Mouse (Mus musculus): ENCODE data around the gene Gm20509. TPM values are rescaled to one million over a fixed set of nuclear protein-coding genes. Genes with fewer than 3 reads are reported as not detected.
"Not testable (repeated sequence)": the region's sequence is repeated elsewhere in the genome, so short reads cannot be mapped to it uniquely, and the experiment has no call there.

Gm20509 gene
- not detected for total RNA-seq (2021)
- long read RNA-seq, experiment 1, result 0 reads
- long read RNA-seq, experiment 2, result 0 reads

- no peak for DNase-seq (ENCODE audit: low spot score in 2 of 2)
- intact Hi-C loops (cut with DNase I), result no loop called here
Observed at GRCm38 (mm10) chr9:73102181-73102580, at the start of gene Gm20509. Gm20509 (plus strand) TSS chr9:73102470.

- no peak for DNase-seq (ENCODE audit: low spot score in 2 of 2)
- intact Hi-C loops (cut with DNase I), result no loop called here
Observed at GRCm38 (mm10) chr9:73055441-73055911, 46.8 kb upstream of the Gm20509 start.

GRCm38 (mm10) chr9:73059224-73059623 is 43.0 kb upstream of the Gm20509 start:
- intact Hi-C loops (cut with DNase I), result no loop called here
- no peak for DNase-seq (ENCODE audit: low spot score in 2 of 2)

- intact Hi-C loops (cut with DNase I), result no loop called here
- DNase-seq (ENCODE audit: low spot score in 2 of 2), result no peak
Observed at GRCm38 (mm10) chr9:73063621-73064290, 38.5 kb upstream of the Gm20509 start.

- no peak for DNase-seq (ENCODE audit: low spot score in 2 of 2)
- intact Hi-C loops (cut with DNase I), result no loop called here
Observed at GRCm38 (mm10) chr9:73067086-73067485, 35.2 kb upstream of the Gm20509 start.

- DNase-seq (ENCODE audit: low spot score in 2 of 2), result peak; percentile 50 to 81
- intact Hi-C loops (cut with DNase I), result no loop called here
Observed at GRCm38 (mm10) chr9:73068230-73068679, 34.0 kb upstream of the Gm20509 start.

- DNase-seq (ENCODE audit: low spot score in 2 of 2), result no peak
- intact Hi-C loops (cut with DNase I), result no loop called here
Observed at GRCm38 (mm10) chr9:73068688-73069087, 33.6 kb upstream of the Gm20509 start.

- intact Hi-C loops (cut with DNase I), result no loop called here
- peak in 1 of 2 experiments; percentile 52 for DNase-seq (ENCODE audit: low spot score in 2 of 2)
Observed at GRCm38 (mm10) chr9:73070971-73071659, 31.2 kb upstream of the Gm20509 start.

- DNase-seq (ENCODE audit: low spot score in 2 of 2), result no peak
- intact Hi-C loops (cut with DNase I), result no loop called here
Observed at GRCm38 (mm10) chr9:73072426-73072825, 29.8 kb upstream of the Gm20509 start.

GRCm38 (mm10) chr9:73073169-73073568 is 29.1 kb upstream of the Gm20509 start:
- intact Hi-C loops (cut with DNase I), result no loop called here
- no peak for DNase-seq (ENCODE audit: low spot score in 2 of 2)

GRCm38 (mm10) chr9:73079349-73079748 is 22.9 kb upstream of the Gm20509 start:
- DNase-seq (ENCODE audit: low spot score in 2 of 2); intact Hi-C loops (cut with DNase I): not testable (repeated sequence)

GRCm38 (mm10) chr9:73079801-73080325 is 22.4 kb upstream of the Gm20509 start:
- intact Hi-C loops (cut with DNase I), result no loop called here

GRCm38 (mm10) chr9:73082291-73083000 is 19.8 kb upstream of the Gm20509 start:
- DNase-seq (ENCODE audit: low spot score in 2 of 2), result no peak
- intact Hi-C loops (cut with DNase I), result no loop called here

More at GRCm38 (mm10) chr9:73079801-73080325, 22.4 kb upstream of the Gm20509 start:
- no peak for DNase-seq (ENCODE audit: low spot score in 2 of 2)

- no peak for DNase-seq (ENCODE audit: low spot score in 2 of 2)
- intact Hi-C loops (cut with DNase I), result no loop called here
Observed at GRCm38 (mm10) chr9:73083956-73084355, 18.3 kb upstream of the Gm20509 start.

GRCm38 (mm10) chr9:73085845-73086244 is 16.4 kb upstream of the Gm20509 start:
- no peak for DNase-seq (ENCODE audit: low spot score in 2 of 2)
- intact Hi-C loops (cut with DNase I), result no loop called here

GRCm38 (mm10) chr9:73087121-73087520 is 15.1 kb upstream of the Gm20509 start:
- DNase-seq (ENCODE audit: low spot score in 2 of 2), result no peak
- intact Hi-C loops (cut with DNase I), result no loop called here

GRCm38 (mm10) chr9:73087581-73087980 is 14.7 kb upstream of the Gm20509 start:
- no peak for DNase-seq (ENCODE audit: low spot score in 2 of 2)
- intact Hi-C loops (cut with DNase I), result no loop called here

- DNase-seq (ENCODE audit: low spot score in 2 of 2), result peak in 1 of 2 experiments; percentile 19
- intact Hi-C loops (cut with DNase I), result no loop called here
Observed at GRCm38 (mm10) chr9:73089222-73089920, 12.9 kb upstream of the Gm20509 start.

GRCm38 (mm10) chr9:73090121-73090520 is 12.1 kb upstream of the Gm20509 start:
- intact Hi-C loops (cut with DNase I), result loop anchor here (5.0 to 10.0 kb wide), 2 partner anchors 123 to 325 kb away; no protein-coding TSS in a partner anchor
- DNase-seq (ENCODE audit: low spot score in 2 of 2), result no peak

Measured in left cerebral cortex, postnatal 14 days (tissue).